Mouse (Mus musculus): Measurements from ENCODE around the gene Lmnb2. TPM values are rescaled to one million over a fixed set of nuclear protein-coding genes. Genes with fewer than 3 reads are reported as not detected.

The Lmnb2 gene
- polyA plus RNA-seq, 1 experiment from 2014 or later, result 75.2 TPM

DNA sequence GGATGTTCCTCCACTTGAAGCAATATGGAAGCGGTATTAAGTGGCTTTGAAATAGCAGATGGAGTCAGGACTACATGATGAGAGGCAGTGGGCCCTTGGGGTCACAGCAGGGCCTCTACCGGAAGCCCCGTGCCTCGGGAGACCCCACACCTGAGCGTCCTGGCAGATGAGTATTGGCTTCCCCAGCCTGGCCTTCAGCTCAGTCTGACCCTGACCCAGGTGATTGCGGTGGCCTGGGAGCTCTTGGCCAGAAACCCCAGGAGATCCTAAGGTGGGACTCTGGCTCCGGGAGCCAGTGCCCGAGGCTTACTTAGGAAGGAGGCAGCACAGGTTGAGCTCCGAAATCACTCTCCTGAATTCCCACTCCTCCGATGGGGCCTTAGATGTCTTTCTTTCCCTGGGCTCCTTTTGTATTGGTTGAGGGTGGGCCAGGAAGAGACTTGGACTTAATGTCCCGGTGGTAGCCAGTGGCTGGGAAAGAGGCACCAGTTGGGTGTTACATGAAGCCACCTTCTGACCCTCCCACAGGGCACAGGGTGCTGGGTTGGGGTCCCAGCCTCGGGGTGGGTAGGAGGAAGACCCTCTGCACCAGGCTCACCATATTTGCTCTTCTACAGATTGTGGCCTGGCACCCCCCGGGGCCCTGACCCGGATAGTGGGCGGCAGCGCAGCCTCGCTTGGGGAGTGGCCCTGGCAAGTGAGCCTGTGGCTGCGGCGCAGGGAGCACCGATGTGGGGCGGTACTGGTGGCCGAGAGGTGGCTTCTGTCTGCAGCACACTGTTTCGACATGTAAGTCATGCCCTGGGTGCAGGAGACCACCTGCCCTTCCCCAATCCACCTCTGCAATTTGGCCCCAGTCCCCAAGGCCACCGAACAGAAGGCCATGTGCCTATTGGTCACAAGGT is 21.2 kb downstream of the Lmnb2 start:
- no peak for ATAC-seq (ENCODE audit: insufficient number of reproducible peaks, insufficient read depth, low FRiP score, low TSS enrichment, low read depth)
- H3K27ac ChIP-seq, result no peak overlapping the region
- H3K9ac ChIP-seq (replicated peaks), result peak overlapping the region; percentile 23; the same call in 1 of the 2 replicates
- no peak overlapping the region for H3K4me2 ChIP-seq
- H3K9me3 ChIP-seq, result no peaks in the 10 kb centered on the region; the same call in 1 of the 2 replicates
- peaks cover 25% of the 10 kb centered on the region for H3K36me3 ChIP-seq
- H3K27me3 ChIP-seq, result 0 out of 2 replicates have a peak, but pooled peaks cover 9% of the 10 kb centered on the region
- H3K4me3 ChIP-seq (replicated peaks), result no peak overlapping the region
- H3K4me1 ChIP-seq (replicated peaks), result peaks cover 21% of the 10 kb centered on the region
- 71% methylated on average over 24 of the region's 24 CpGs for WGBS

DNA sequence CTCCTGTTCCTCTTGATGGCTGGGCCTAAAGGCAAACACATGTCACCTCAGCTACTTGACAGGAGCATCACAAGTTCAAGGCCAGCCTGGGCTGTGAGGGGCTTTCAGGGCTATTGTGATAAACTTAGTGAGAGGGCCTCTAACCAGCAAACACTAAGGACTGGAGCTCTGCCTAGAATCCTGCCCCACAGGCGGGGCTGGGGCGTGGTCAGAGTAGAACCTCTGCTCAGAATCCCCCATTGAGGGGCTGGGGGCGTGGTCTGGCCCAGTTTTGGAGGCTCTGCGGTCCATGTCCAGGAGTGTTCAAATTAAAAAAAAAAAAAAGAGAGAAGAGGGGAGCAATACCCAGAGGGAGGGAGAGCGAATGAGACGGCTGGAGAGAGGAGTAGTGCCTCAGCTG is 22.3 kb downstream of the Lmnb2 start:
- Histone ChIP-seq H3K9ac (replicated peaks) (no peak overlapping the region), H3K4me1 (replicated peaks) (peaks cover 21% of the 10 kb centered on the region), H3K36me3 (peaks cover 20% of the 10 kb centered on the region), H3K4me3 (replicated peaks) (no peak overlapping the region), H3K27me3 (peaks cover 11% of the 10 kb centered on the region; the same call in 1 of the 2 replicates), H3K9me3 (no peaks in the 10 kb centered on the region; the same call in 1 of the 2 replicates), H3K4me2 (no peak overlapping the region), H3K27ac (no peak overlapping the region)
- no peak for ATAC-seq (ENCODE audit: insufficient number of reproducible peaks, insufficient read depth, low FRiP score, low TSS enrichment, low read depth)
- WGBS, result 79% methylated on average over 6 of the region's 6 CpGs

DNA sequence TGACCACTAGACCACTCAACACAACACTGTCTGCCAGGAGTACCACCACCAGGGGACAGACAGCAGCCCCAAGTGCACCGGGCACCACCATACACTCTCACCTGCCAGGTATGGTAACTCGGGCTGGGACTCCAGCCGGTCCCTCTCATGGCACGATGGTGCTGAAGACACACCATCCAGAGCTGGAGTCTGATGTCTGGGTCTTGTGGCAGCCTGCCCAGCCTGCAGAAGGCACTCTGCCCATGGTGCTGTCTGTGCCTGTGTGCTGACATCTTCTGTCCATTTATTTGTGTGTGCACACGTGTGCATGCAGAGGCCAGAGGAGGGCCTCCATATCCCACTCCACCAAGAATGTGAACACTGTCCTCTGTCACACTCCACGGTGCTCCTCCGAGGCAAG is 22.9 kb downstream of the Lmnb2 start:
- Histone ChIP-seq H3K9me3 (no peaks in the 10 kb centered on the region; the same call in 1 of the 2 replicates), H3K9ac (replicated peaks) (0 out of 2 replicates have a peak overlapping the region, but pooled peaks have one; percentile 18), H3K36me3 (peaks cover 20% of the 10 kb centered on the region), H3K4me3 (replicated peaks) (no peak overlapping the region), H3K27me3 (peaks cover 17% of the 10 kb centered on the region), H3K4me2 (no peak overlapping the region), H3K4me1 (replicated peaks) (peaks cover 21% of the 10 kb centered on the region), H3K27ac (no peak overlapping the region)
- WGBS, result 87% methylated on average over 7 of the region's 7 CpGs
- ATAC-seq (ENCODE audit: insufficient number of reproducible peaks, insufficient read depth, low FRiP score, low TSS enrichment, low read depth), result no peak

DNA sequence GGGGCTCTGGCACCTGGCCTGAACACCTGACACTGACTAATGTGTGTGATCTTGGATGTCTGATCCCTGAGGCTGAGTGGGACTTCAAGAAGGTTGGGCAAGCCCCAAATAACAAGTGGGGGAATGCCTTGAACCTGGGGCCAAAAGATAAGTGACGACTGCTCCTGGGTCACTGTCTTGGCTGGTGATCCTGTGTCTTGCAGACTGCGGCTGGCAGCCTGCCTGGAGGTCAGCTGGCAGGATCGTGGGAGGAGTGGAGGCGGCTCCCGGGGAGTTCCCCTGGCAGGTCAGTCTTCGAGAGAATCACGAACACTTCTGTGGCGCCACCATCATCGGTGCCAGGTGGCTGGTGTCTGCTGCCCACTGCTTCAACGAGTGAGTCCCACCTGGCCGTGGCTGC is 30.9 kb downstream of the Lmnb2 start:
- no peaks in the 10 kb centered on the region; the same call in 1 of the 2 replicates for H3K9me3 ChIP-seq
- H3K4me1 ChIP-seq (replicated peaks), result no peaks in the 10 kb centered on the region
- no peaks in the 10 kb centered on the region for H3K36me3 ChIP-seq
- ATAC-seq (ENCODE audit: insufficient number of reproducible peaks, insufficient read depth, low FRiP score, low TSS enrichment, low read depth), result no peak
- no peak overlapping the region for H3K9ac ChIP-seq (replicated peaks)
- H3K27me3 ChIP-seq, result peaks cover 44% of the 10 kb centered on the region
- H3K27ac ChIP-seq, result no peak overlapping the region
- H3K4me2 ChIP-seq, result no peak overlapping the region
- no peak overlapping the region for H3K4me3 ChIP-seq (replicated peaks)
- 77% methylated on average over 11 of the region's 11 CpGs for WGBS

DNA sequence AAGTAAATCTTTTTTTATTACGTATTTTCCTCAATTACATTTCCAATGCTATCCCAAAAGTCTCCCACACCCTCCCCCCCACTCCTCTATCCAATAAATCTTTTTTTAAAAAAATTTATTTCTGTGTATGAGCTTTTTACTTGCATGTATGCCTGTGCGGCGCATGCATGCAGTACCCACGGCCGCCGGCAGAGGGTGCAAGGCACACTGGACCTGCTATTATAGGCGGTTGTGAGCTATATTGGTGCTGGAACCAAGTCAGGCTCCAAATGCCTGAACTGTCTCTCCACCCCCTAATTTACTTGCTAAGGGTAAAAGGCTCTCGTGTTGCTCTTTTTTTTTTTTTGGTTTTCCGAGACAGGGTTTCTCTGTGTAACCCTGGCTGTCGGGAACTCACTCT is 36.7 kb downstream of the Lmnb2 start:
- Histone ChIP-seq H3K27me3 (peaks cover 7% of the 10 kb centered on the region; the same call in 1 of the 2 replicates), H3K4me1 (replicated peaks) (0 out of 2 replicates have a peak, but pooled peaks cover 2% of the 10 kb centered on the region), H3K27ac (no peak overlapping the region), H3K36me3 (no peaks in the 10 kb centered on the region), H3K9ac (replicated peaks) (no peak overlapping the region), H3K4me2 (no peak overlapping the region), H3K9me3 (no peaks in the 10 kb centered on the region), H3K4me3 (replicated peaks) (no peak overlapping the region)
- WGBS, result 28% methylated on average over 10 of the region's 10 CpGs
- ATAC-seq (ENCODE audit: insufficient number of reproducible peaks, insufficient read depth, low FRiP score, low TSS enrichment, low read depth), result no peak

DNA sequence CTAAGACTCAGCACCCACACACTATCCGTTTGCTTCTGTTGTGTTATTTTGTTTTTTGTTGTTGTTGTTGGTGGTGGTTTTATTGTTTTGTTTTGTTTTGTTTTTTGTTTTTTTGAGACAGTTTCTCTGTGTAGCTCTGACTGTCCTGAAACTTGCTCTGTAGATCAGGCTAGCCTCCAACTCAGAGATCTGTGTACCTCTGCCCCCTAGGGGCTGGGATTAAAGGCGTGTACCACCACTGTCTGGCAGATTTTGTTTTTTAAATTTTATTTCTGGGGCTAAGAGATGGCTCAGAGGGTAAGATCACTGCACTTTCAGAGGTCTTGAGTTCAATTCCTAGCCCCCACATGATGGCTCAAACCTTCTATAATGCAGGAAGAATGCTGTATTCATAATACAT is 37.1 kb downstream of the Lmnb2 start:
- Histone ChIP-seq H3K27ac (no peak overlapping the region), H3K4me2 (no peak overlapping the region), H3K9ac (replicated peaks) (no peak overlapping the region), H3K9me3 (no peaks in the 10 kb centered on the region), H3K4me3 (replicated peaks) (no peak overlapping the region), H3K27me3 (peaks cover 5% of the 10 kb centered on the region; the same call in 1 of the 2 replicates), H3K4me1 (replicated peaks) (0 out of 2 replicates have a peak, but pooled peaks cover 2% of the 10 kb centered on the region), H3K36me3 (no peaks in the 10 kb centered on the region)
- ATAC-seq (ENCODE audit: insufficient number of reproducible peaks, insufficient read depth, low FRiP score, low TSS enrichment, low read depth), result no peak
- 77% methylated on average over 2 of the region's 2 CpGs for WGBS

DNA sequence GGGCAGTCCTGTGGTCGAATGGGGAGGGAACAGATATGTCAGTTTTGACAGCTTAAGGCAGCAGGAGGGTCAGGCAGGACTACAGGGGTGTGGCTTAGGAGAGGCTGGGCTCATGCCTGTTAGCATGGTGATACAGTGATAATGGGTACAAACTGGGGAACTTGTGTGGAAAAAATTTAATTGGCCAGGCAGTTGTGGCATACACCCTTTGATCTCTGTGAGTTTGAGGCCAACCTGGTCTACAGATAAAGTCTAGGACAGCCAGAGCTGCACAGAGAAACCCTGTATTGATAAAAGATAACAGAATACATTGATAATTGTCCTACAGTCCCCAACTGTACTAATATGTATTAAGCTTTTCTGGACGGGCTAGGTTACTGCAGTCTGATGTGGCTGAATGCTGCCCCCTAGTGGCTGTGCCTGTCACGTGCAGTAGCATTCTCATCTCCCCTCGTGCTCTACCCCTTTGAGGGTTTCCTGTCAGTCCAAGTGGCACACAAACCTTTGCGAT is 37.9 kb downstream of the Lmnb2 start:
- Histone ChIP-seq H3K36me3 (no peaks in the 10 kb centered on the region), H3K4me3 (replicated peaks) (no peak overlapping the region), H3K4me1 (replicated peaks) (0 out of 2 replicates have a peak, but pooled peaks cover 2% of the 10 kb centered on the region), H3K9me3 (no peaks in the 10 kb centered on the region), H3K4me2 (no peak overlapping the region), H3K27me3 (0 out of 2 replicates have a peak, but pooled peaks cover 3% of the 10 kb centered on the region), H3K27ac (no peak overlapping the region), H3K9ac (replicated peaks) (no peak overlapping the region)
- WGBS, result 19% methylated on average over 5 of the region's 5 CpGs
- ATAC-seq (ENCODE audit: insufficient number of reproducible peaks, insufficient read depth, low FRiP score, low TSS enrichment, low read depth), result no peak

DNA sequence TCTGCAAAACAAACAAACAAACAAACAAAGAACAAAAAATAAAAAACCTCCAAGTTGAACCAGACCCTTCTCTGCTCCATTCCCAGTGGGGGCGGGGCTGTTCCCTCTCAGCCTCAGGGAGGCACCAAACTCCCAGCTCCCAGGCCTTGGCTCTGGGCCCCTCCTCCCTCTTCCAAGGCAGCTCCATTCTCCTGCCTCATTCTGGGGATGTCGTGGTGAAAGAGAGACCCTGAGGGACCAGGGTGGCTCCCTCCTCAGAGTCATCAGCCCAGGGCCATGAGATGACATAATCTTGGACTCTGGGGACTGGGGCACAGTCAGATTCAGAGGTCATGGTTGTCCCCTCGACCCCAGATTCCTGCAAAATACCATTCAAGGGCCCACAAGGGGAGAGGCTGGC is 41.5 kb downstream of the Lmnb2 start:
- Histone ChIP-seq H3K27me3 (peaks cover 16% of the 10 kb centered on the region), H3K36me3 (no peaks in the 10 kb centered on the region), H3K4me2 (no peak overlapping the region), H3K4me1 (replicated peaks) (0 out of 2 replicates have a peak, but pooled peaks cover 2% of the 10 kb centered on the region), H3K4me3 (replicated peaks) (no peak overlapping the region), H3K9me3 (0 out of 2 replicates have a peak, but pooled peaks cover 3% of the 10 kb centered on the region), H3K27ac (no peak overlapping the region), H3K9ac (replicated peaks) (no peak overlapping the region)
- ATAC-seq (ENCODE audit: insufficient number of reproducible peaks, insufficient read depth, low FRiP score, low TSS enrichment, low read depth), result no peak
- WGBS, result 28% methylated on average over 3 of the region's 3 CpGs

DNA sequence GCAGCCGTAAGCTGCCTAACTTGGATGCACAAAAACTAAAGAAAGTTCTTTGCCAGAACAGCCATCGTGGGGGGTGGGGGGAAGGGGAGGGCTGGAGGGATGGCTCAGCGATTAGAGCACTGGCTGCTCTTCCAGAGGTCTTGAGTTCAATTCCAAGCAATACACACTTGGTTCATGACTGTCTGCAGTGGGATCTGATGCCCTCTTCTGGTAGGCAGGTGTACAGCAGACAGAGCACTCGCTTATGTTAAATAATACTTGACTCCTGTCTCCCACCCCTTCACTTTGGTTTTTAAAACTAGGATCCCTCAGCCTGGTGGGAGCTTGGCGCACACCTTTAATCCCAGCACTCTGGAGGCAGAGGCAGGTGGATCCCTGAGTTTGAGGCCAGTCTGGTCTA is 42.0 kb downstream of the Lmnb2 start:
- H3K4me3 ChIP-seq (replicated peaks), result no peak overlapping the region
- H3K9ac ChIP-seq (replicated peaks), result no peak overlapping the region
- no peak overlapping the region for H3K4me2 ChIP-seq
- H3K4me1 ChIP-seq (replicated peaks), result 0 out of 2 replicates have a peak, but pooled peaks cover 2% of the 10 kb centered on the region
- H3K9me3 ChIP-seq, result 0 out of 2 replicates have a peak, but pooled peaks cover 3% of the 10 kb centered on the region
- H3K27me3 ChIP-seq, result peaks cover 20% of the 10 kb centered on the region
- no peak for ATAC-seq (ENCODE audit: insufficient number of reproducible peaks, insufficient read depth, low FRiP score, low TSS enrichment, low read depth)
- WGBS, result 42% methylated on average over 5 of the region's 5 CpGs
- H3K36me3 ChIP-seq, result no peaks in the 10 kb centered on the region
- H3K27ac ChIP-seq, result no peak overlapping the region

DNA sequence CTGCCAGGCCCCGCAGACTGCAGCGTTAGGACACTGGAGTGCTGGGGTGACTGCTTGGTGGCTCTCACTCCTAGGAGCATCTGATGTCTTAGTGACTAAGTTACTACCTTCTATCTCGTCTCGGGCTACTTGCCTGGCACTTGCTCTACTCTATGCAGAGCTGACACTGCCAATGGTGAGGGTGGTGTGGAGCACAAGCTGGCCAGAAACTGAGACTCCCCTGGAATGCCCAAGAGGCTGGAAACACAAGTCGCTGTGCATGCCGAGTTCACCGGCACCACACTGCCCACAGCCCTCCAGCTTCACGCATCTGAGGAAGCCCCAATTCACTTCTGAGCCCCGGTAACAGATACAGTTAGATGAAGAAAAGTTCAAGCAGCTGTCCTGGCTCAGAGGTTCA is 44.0 kb downstream of the Lmnb2 start:
- H3K27me3 ChIP-seq, result peaks cover 17% of the 10 kb centered on the region
- no peaks in the 10 kb centered on the region for H3K36me3 ChIP-seq
- H3K4me3 ChIP-seq (replicated peaks), result no peak overlapping the region
- no peak for ATAC-seq (ENCODE audit: insufficient number of reproducible peaks, insufficient read depth, low FRiP score, low TSS enrichment, low read depth)
- 79% methylated on average over 9 of the region's 9 CpGs for WGBS
- H3K27ac ChIP-seq, result no peak overlapping the region
- H3K4me2 ChIP-seq, result no peak overlapping the region
- 0 out of 2 replicates have a peak, but pooled peaks cover 3% of the 10 kb centered on the region for H3K9me3 ChIP-seq
- H3K4me1 ChIP-seq (replicated peaks), result 0 out of 2 replicates have a peak, but pooled peaks cover 2% of the 10 kb centered on the region
- no peak overlapping the region for H3K9ac ChIP-seq (replicated peaks)

DNA sequence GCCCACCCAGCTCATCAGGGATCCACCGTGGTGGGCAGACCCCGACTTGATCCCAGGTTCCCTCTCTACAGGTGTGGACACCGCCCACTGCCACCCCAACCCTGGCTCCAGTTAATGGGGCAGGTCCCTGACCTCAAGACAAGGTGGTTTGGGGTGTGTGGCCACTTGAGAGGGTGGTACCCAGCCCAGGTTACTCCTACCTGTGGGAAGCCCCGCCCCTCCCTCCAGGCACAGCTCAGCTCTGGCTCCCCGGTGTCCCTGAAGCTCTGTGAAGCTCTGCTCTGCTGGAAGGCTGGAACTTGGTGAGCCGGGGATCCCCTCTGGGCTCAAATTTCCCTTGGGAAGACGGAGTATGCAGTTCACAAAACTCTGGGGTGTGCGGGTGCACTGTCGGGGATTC is 46.5 kb downstream of the Lmnb2 start, which contains the start of gene Tmprss9:
Tmprss9 (plus strand) TSS at position 268 of the 400 bp plus-strand sequence.
- Histone ChIP-seq H3K36me3 (peaks cover 23% of the 10 kb centered on the region), H3K4me2 (no peak within 1 kb of the TSS), H3K9ac (replicated peaks) (no peak within 1 kb of the TSS), H3K27me3 (peaks cover 17% of the 10 kb centered on the region), H3K4me1 (replicated peaks) (0 out of 2 replicates have a peak, but pooled peaks cover 2% of the 10 kb centered on the region), H3K27ac (no peak within 1 kb of the TSS), H3K4me3 (replicated peaks) (no peak within 1 kb of the TSS), H3K9me3 (0 out of 2 replicates have a peak, but pooled peaks cover 3% of the 10 kb centered on the region)
- 29% methylated on average over 9 of the region's 9 CpGs for WGBS
- no peak for ATAC-seq (ENCODE audit: insufficient number of reproducible peaks, insufficient read depth, low FRiP score, low TSS enrichment, low read depth)
